Mouse (Mus musculus): ENCODE measurements at regions not wholly inside any gene's neighbourhood (a gene's known extent, or its start where the extent isn't known, plus 50 kb on each side); places are given as distances from the start of the nearest gene placed in this dataset.

- no peak for ATAC-seq (ENCODE audit: low FRiP score)
- H3K4me1 ChIP-seq (replicated peaks): no peaks in the 10 kb centered on the region
- no peak overlapping the region for H3K4me2 ChIP-seq
- no peak overlapping the region for H3K9ac ChIP-seq
- H3K36me3 ChIP-seq: no peaks in the 10 kb centered on the region
- H3K27me3 ChIP-seq: no peaks in the 10 kb centered on the region
- H3K27ac ChIP-seq: no peak overlapping the region
- WGBS: 81% methylated on average over 3 of the region's 3 CpGs
- no peaks in the 10 kb centered on the region for H3K9me3 ChIP-seq
- no peak overlapping the region for H3K4me3 ChIP-seq
Measured at GRCm38 (mm10) chr16:78247189-78247588, 54.1 kb upstream of the Cxadr start.

DNA sequence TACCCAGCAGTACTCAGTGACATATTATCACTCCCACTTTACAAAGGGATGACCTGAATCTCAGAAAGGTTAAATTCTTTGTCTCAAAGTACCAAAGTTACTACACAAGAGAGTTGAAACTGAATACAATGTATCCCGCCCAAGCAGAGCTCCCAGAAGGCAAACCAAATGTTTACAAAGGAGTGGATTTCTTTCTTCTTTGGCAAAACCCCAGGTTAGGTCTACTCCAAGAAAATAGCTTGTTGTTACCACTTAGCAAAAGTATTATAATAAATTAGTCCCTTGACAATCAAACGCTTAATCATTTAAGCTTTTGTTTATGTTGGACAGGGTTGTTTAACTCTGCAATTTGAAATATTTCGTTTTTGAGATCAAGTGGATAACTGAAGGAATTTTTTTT is 58.6 kb upstream of the Cxadr start:
- no peak overlapping the region for H3K9ac ChIP-seq
- no peak overlapping the region for H3K27ac ChIP-seq
- H3K9me3 ChIP-seq: no peaks in the 10 kb centered on the region
- H3K4me1 ChIP-seq (replicated peaks): peaks cover 5% of the 10 kb centered on the region
- H3K4me3 ChIP-seq: no peak overlapping the region
- H3K36me3 ChIP-seq: no peaks in the 10 kb centered on the region
- H3K27me3 ChIP-seq: no peaks in the 10 kb centered on the region
- H3K4me2 ChIP-seq: no peak overlapping the region
- no peak for ATAC-seq (ENCODE audit: low FRiP score)
- 76% methylated on average over 3 of the region's 3 CpGs for WGBS

DNA sequence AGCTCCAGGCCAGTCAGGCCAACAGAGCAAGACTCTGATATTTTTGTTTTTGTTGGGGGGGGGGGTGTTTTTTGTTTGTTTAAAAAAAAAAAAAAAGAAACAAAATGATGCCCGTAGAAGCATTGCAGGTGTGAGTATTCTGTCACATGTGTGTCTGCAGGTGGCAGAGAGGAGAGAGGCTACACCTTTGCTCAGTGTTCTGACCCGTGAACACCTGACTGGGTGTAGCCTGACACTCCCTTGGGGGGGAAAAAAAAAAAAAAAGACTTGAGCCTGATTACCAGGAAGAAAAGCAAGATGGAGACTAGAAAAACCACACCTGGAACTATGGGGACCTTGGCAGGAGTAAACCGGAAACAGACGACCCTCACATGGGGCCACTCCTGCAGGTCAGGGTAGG is 61.1 kb upstream of the Cxadr start:
- H3K9me3 ChIP-seq: no peaks in the 10 kb centered on the region
- no peak overlapping the region for H3K9ac ChIP-seq
- no peak overlapping the region for H3K4me2 ChIP-seq
- WGBS: 91% methylated on average over 4 of the region's 4 CpGs
- H3K27ac ChIP-seq: no peak overlapping the region
- no peak for ATAC-seq (ENCODE audit: low FRiP score)
- no peaks in the 10 kb centered on the region for H3K36me3 ChIP-seq
- H3K4me3 ChIP-seq: no peak overlapping the region
- peaks cover 17% of the 10 kb centered on the region for H3K4me1 ChIP-seq (replicated peaks)
- no peaks in the 10 kb centered on the region for H3K27me3 ChIP-seq

DNA sequence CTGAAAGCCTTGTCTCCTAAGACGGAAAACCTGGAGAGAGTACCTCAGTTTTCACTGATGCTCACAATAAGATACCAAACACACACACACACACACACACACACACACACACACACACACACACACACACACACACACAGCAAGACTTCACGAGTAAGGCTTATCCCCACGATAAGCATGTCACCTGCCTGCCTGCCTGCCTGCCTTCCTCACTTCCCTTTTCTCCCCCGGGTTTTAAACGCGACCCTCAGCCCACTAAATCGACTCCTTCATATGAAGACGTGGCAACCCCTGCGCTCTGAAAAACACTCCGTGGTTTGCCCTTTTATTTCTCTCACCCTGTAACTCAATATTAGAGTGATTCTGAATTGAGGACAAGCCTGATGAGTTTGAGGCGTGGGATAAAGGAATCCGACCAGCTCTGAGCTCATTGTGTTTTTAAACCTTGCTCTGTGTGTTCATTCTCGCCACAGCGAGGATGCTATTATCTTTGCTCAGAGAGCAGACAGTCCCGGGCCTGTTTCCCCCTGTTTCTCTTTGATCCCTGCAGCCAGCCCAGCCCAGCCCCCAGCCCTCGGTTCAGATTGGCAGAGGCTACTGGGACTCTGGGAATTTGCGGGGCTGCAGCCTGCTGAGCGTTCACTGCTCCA is 63.1 kb upstream of the Cxadr start:
- ATAC-seq (ENCODE audit: low FRiP score): peak; percentile 71
- no peaks in the 10 kb centered on the region for H3K27me3 ChIP-seq
- H3K27ac ChIP-seq: peak overlapping the region; percentile 95
- H3K4me2 ChIP-seq: peak overlapping the region; percentile 71
- H3K4me1 ChIP-seq (replicated peaks): peaks cover 17% of the 10 kb centered on the region
- no peaks in the 10 kb centered on the region for H3K36me3 ChIP-seq
- H3K9me3 ChIP-seq: no peaks in the 10 kb centered on the region
- peak overlapping the region; percentile 40 for H3K4me3 ChIP-seq
- WGBS: under 1% methylated on average over 18 of the region's 18 CpGs
- peak overlapping the region; percentile 74 for H3K9ac ChIP-seq

DNA sequence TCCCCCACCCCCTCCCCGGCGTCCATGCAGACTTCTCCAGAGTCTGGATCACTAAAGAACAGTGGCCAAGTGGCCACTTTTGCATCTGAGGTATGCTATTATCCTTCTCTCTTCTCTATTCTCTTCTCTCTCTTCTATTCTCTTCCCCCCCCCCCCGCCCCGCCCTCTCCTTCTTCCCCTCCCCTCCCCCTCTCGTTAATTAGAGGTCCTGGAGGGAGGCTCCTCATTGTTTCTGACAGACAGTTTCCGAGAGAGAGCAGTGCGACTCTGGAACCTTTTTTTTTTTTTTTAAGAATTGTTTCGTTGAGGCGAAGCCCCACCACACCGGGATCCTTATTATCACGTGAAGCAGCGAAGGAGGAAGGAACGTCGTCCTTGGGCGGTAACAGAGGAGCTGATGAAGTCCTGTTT is 63.6 kb upstream of the Cxadr start:
- peak; percentile 67 for ATAC-seq (ENCODE audit: low FRiP score)

DNA sequence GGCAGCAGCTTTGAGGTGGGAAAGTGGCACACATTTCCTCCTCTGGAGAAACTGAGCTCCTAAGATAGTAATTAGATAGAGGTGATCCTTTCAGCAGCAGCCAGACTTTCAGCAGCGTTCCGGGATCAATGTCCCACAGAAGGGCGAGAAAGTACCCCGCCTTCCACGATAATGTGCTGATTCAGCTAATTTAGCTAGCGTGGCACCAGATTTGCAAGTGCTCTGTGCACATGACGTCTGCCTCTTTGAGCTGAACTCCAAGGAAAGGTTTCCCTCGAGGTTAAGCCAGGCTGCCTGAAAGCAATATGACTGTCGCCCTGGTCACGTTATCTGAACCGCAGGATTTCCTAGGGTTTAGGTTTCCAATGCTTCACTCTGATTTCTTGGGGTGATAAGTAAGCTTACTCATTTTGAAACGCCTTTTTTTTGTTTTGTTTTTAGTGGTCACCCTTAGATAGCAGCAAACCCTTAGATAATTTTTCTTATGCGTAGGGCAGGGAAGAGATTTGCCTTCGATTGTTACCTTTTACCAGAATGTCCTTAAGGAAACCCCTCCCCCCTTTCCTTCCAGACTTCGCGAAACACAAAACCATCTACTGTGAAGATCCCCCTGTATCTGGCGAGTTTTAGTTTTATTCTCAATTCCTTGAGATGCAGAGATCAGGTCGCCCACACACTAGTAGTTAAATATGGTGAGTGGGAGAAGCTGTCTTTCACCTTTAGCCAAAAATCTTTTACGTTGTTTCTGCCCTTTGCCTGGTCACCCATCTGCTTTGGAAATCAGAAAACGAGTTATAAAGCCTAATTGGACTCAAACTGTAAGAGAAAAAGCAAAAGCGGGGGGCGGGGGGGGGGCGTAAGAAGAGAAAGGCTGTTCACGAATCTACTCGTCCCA is 64.3 kb upstream of the Cxadr start:
- Histone ChIP-seq H3K4me3 (peak overlapping the region; percentile 40), H3K9ac (peak overlapping the region; percentile 74), H3K4me2 (peak overlapping the region; percentile 71), H3K36me3 (no peaks in the 10 kb centered on the region), H3K27me3 (no peaks in the 10 kb centered on the region), H3K9me3 (no peaks in the 10 kb centered on the region), H3K27ac (peak overlapping the region; percentile 95), H3K4me1 (replicated peaks) (peaks cover 17% of the 10 kb centered on the region)
- WGBS: 2% methylated on average over 25 of the region's 25 CpGs
- peak; percentile 30 for ATAC-seq (ENCODE audit: low FRiP score)

More for the DNA sequence above, 63.6 kb upstream of the Cxadr start:
- 0% methylated on average over 15 of the region's 15 CpGs for WGBS
- H3K4me3 ChIP-seq: peak overlapping the region; percentile 40
- peak overlapping the region; percentile 95 for H3K27ac ChIP-seq
- H3K9me3 ChIP-seq: no peaks in the 10 kb centered on the region
- H3K4me2 ChIP-seq: peak overlapping the region; percentile 71
- H3K9ac ChIP-seq: peak overlapping the region; percentile 74
- no peaks in the 10 kb centered on the region for H3K27me3 ChIP-seq
- H3K36me3 ChIP-seq: no peaks in the 10 kb centered on the region
- H3K4me1 ChIP-seq (replicated peaks): peaks cover 17% of the 10 kb centered on the region

- Histone ChIP-seq H3K27me3 (no peaks in the 10 kb centered on the region), H3K4me2 (no peak overlapping the region), H3K4me1 (replicated peaks) (peaks cover 9% of the 10 kb centered on the region), H3K4me3 (no peak overlapping the region), H3K9ac (no peak overlapping the region), H3K9me3 (peaks cover 3% of the 10 kb centered on the region), H3K36me3 (no peaks in the 10 kb centered on the region), H3K27ac (no peak overlapping the region)
- ATAC-seq (ENCODE audit: low FRiP score): no peak
- 90% methylated on average over 2 of the region's 2 CpGs for WGBS
Measured at GRCm38 (mm10) chr16:78232205-78232604, 69.1 kb upstream of the Cxadr start.

DNA sequence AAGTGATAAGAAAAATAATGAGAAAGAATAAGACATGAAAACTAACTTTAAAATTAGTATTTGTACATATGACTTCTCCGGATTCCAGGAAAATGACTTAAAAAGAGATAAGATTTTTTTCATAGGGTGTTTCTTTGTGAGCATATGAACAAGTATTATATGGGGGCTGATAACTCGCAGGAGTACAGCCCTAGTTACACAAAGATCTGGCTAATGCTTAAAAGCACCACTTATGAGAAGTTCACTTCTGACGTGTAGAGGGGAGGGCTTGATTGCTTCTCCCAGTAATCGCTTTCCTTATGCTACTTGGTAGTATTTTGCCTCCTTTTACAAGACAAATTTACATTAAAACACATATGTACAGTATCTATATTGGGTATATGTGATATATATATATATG is 72.3 kb upstream of the Cxadr start:
- H3K27ac ChIP-seq: no peak overlapping the region
- H3K4me2 ChIP-seq: no peak overlapping the region
- WGBS: 92% methylated on average over 4 of the region's 4 CpGs
- H3K9ac ChIP-seq: no peak overlapping the region
- H3K4me3 ChIP-seq: no peak overlapping the region
- no peak for ATAC-seq (ENCODE audit: low FRiP score)
- peaks cover 3% of the 10 kb centered on the region for H3K9me3 ChIP-seq
- H3K27me3 ChIP-seq: no peaks in the 10 kb centered on the region
- no peaks in the 10 kb centered on the region for H3K36me3 ChIP-seq
- H3K4me1 ChIP-seq (replicated peaks): no peaks in the 10 kb centered on the region

DNA sequence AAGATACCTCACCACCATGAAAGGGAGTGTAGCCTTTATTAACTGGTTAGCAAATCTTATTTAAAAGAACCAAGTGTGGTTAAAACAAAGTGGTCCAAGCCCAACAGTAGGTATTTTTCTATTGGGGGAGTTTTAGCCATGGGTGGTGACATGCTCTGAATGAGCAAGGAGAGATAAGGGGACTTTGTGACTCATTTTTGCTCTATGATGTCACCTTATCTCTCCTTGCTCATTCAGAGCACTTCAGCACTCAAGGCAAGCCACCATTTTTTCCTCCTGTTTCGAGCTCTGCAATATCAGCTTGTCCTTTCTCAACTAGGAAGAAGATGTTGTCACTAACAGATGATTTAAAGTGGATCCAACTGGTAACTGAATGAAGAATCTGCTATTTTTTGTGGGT is 78.9 kb upstream of the Cxadr start:
- ATAC-seq (ENCODE audit: low FRiP score): no peak
- H3K36me3 ChIP-seq: no peaks in the 10 kb centered on the region
- H3K9me3 ChIP-seq: no peaks in the 10 kb centered on the region
- H3K4me2 ChIP-seq: no peak overlapping the region
- WGBS: 95% methylated on average over 1 of the region's 1 CpGs
- H3K27me3 ChIP-seq: no peaks in the 10 kb centered on the region
- H3K4me1 ChIP-seq (replicated peaks): no peaks in the 10 kb centered on the region; the same call in 1 of the 2 replicates
- no peak overlapping the region for H3K4me3 ChIP-seq
- H3K9ac ChIP-seq: no peak overlapping the region
- no peak overlapping the region for H3K27ac ChIP-seq

DNA sequence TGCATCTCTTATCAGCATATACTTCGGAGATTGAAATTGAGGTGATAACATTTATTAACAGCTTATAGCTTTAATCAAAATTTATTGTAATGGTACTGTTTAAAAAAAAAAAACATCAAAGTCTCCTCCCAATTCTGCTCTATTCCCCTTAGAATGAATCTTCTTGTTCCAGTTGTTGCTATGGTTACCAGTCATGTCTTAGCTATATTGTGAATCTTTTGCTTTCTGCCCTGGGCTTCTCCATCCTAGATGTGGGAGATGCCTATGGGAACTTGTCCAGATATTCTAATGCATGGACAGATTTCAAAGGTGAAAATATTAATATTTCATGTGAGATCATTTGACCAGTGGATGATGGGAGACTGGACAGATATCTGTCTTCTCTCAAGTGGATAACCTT is 79.5 kb upstream of the Cxadr start:
- ATAC-seq (ENCODE audit: low FRiP score): no peak
- H3K9ac ChIP-seq: no peak overlapping the region
- H3K36me3 ChIP-seq: no peaks in the 10 kb centered on the region
- H3K27me3 ChIP-seq: no peaks in the 10 kb centered on the region
- no peak overlapping the region for H3K4me2 ChIP-seq
- 93% methylated on average over 1 of the region's 1 CpGs for WGBS
- no peaks in the 10 kb centered on the region for H3K9me3 ChIP-seq
- no peak overlapping the region for H3K27ac ChIP-seq
- H3K4me1 ChIP-seq (replicated peaks): no peaks in the 10 kb centered on the region; the same call in 1 of the 2 replicates
- no peak overlapping the region for H3K4me3 ChIP-seq

GRCm38 (mm10) chr16:78217633-78218032 is 83.7 kb upstream of the Cxadr start:
- H3K9ac ChIP-seq: no peak overlapping the region
- H3K4me1 ChIP-seq (replicated peaks): no peaks in the 10 kb centered on the region; the same call in 1 of the 2 replicates
- H3K27me3 ChIP-seq: no peaks in the 10 kb centered on the region
- 51% methylated on average over 6 of the region's 6 CpGs for WGBS
- H3K4me2 ChIP-seq: no peak overlapping the region
- H3K27ac ChIP-seq: no peak overlapping the region
- no peak for ATAC-seq (ENCODE audit: low FRiP score)
- H3K36me3 ChIP-seq: no peaks in the 10 kb centered on the region
- H3K9me3 ChIP-seq: no peaks in the 10 kb centered on the region
- no peak overlapping the region for H3K4me3 ChIP-seq

DNA sequence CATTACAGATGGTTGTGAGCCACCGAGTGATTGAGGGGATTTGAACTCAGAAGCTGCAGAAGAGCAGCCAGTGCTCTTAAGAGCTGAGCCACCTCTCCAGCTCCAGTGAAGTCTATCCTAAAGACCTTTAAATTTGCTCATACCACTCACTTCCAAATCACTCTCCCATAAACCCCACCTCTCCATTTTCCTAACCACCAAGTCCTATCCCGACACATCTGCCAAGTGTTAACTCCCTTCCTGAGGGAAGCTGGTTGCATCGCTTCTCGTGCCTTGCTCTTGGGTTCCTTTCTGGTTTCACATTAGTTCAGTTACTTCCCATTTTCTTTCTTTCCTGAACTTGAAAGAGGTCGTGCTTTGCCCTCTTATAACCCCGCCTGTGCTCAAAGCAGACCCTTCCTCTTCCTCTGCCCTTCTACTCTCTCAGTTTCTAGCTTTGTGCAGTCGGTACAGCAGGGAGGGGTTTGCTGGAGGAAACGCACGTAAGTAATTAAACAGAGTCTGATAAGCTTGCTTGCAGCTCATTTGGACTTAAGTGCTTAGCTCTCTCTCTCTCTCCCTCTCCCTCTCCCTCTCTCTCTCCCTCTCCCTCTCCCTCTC is 84.4 kb upstream of the Cxadr start:
- Histone ChIP-seq H3K9me3 (no peaks in the 10 kb centered on the region), H3K4me3 (no peak overlapping the region), H3K4me1 (replicated peaks) (no peaks in the 10 kb centered on the region; the same call in 1 of the 2 replicates), H3K4me2 (no peak overlapping the region), H3K9ac (no peak overlapping the region), H3K27ac (no peak overlapping the region), H3K36me3 (no peaks in the 10 kb centered on the region), H3K27me3 (no peaks in the 10 kb centered on the region)
- 66% methylated on average over 9 of the region's 9 CpGs for WGBS
- ATAC-seq (ENCODE audit: low FRiP score): no peak
